Mouse (Mus musculus) erythroblast, embryonic 14.5 days (primary cell): ENCODE data around the gene Mmrn1.

Experiments used
- GATA1 ChIP-seq: IDR thresholded peaks from 2 replicates; pipeline ENCODE4 v1.6.1; 2012; ENCODE audit warnings: low read length, inconsistent platforms, mixed read lengths
- TAL1 ChIP-seq: IDR thresholded peaks from 3 replicates; pipeline ENCODE4 v1.6.1; 2012; ENCODE audit warnings: low read length, inconsistent platforms, mixed read lengths

DNA sequence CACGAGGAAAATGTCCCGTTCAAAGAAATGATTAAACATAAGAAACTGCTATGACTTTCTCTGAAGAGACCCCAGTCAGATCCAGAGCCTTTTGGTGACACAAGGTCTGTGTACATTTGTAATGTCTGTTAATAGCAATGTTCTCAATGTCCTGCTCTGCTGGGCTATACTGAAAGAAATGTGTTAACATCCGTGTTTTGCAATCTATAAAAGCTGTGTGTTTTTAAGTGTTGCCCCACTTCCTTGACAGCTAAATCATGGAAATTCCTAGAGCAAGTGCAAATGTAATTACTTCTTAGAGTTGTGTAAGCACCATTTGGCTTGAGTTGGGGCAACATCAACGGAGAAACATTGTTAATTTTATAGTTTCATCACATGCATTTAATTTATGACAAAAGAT lies 42.2 kb downstream of the Mmrn1 start:
- no peak for TF ChIP-seq GATA1
- no peak for TF ChIP-seq TAL1
